In genomic region chr5:92348794-92349413, GRCm38 (mm10) we compare ENCODE assay signal across 8 mouse cellular contexts. TPM values are rescaled to one million over a fixed set of nuclear protein-coding genes. Genes with fewer than 3 reads are reported as not detected.
DNase-seq lines count a peak whose midpoint lies in the region; ATAC-seq and TF ChIP-seq lines count a peak whose summit lies in the region.

Cxcl10 (minus strand) TSS chr5:92348889.

- 13% methylated on average over 14 of the region's 14 CpGs for WGBS in heart, embryonic 14.5 days

- H3K4me2 ChIP-seq in heart, embryonic 14.5 days (ENCODE audit: low read length), result peak within 1 kb of the TSS; percentile 61

- no peak within 1 kb of the TSS for H3K9ac ChIP-seq in heart, embryonic 14.5 days (ENCODE audit: low read length)

- peak; percentile 39 to 57 for DNase-seq in B cell, adult 2 months
- DNase-seq in G1E (ENCODE audit: low spot score), result peak; percentile 20
- DNase-seq in embryo, embryonic 9.5 days (ENCODE audit: extremely low spot score), result peak; percentile 41
- DNase-seq in kidney, postnatal 10 days, result peak; percentile 72
- DNase-seq in lung, postnatal 36 days, result peak; percentile 68
- DNase-seq in right cerebral cortex, postnatal 10 days (ENCODE audit: low spot score in 2 of 2), result peak; percentile 46 to 48
- DNase-seq in layer of hippocampus, adult 9-11 months, result no peak

- no peak for TF ChIP-seq CTCF in G1E (IDR thresholded peaks at IDR 0.05; ENCODE audit: low read depth, low read length)

- H3K27me3 ChIP-seq in G1E (ENCODE audit: insufficient read depth, low read length), result peaks cover 30% of the 10 kb centered on the region
- no peaks in the 10 kb centered on the region for H3K27me3 ChIP-seq in heart, embryonic 14.5 days (ENCODE audit: control insufficient read depth, insufficient read depth, low read length)

- H3K36me3 ChIP-seq in G1E (replicated peaks), result no peaks in the 10 kb centered on the region
- H3K36me3 ChIP-seq in heart, embryonic 14.5 days (ENCODE audit: control insufficient read depth, insufficient read depth, low read length), result no peaks in the 10 kb centered on the region

- no peak within 1 kb of the TSS for H3K27ac ChIP-seq in heart, embryonic 14.5 days (replicated peaks in 1 of 2; ENCODE audit: control insufficient read depth in 1 of 2, insufficient read depth in 1 of 2, low read depth in 2 of 2, low read length in 2 of 2)

- no peaks in the 10 kb centered on the region for H3K9me3 ChIP-seq in G1E (replicated peaks)
- no peaks in the 10 kb centered on the region for H3K9me3 ChIP-seq in heart, embryonic 14.5 days (ENCODE audit: control insufficient read depth, low read length)

- H3K4me1 ChIP-seq in G1E (ENCODE audit: insufficient read depth, low read depth, low read length), result peaks cover 35% of the 10 kb centered on the region
- peaks cover 4 to 5% of the 10 kb centered on the region in 2 experiments; a peak in 3 of 4 replicates for H3K4me1 ChIP-seq in heart, embryonic 14.5 days (ENCODE audit: control insufficient read depth in 2 of 2, insufficient read depth in 2 of 2, low read length in 2 of 2)

- ATAC-seq in G1E (ENCODE audit: extremely low read depth, insufficient number of reproducible peaks, low FRiP score, poor library complexity, severe bottlenecking), result peak; percentile 57
- no peak for ATAC-seq in heart, embryonic 14.5 days (ENCODE audit: insufficient number of reproducible peaks, insufficient read depth, low FRiP score, low read depth)

- H3K4me3 ChIP-seq in G1E (ENCODE audit: low read depth, low read length), result no peak within 1 kb of the TSS; the same call in 1 of the 2 replicates
- H3K4me3 ChIP-seq in heart, embryonic 14.5 days (ENCODE audit: control insufficient read depth in 1 of 2, insufficient read depth in 1 of 2, low read depth in 1 of 2, low read length in 2 of 2), result peak within 1 kb of the TSS; percentile 13 to 16; a peak in 3 of 4 replicates

RNA-seq across cellular contexts. Expression of gene Cxcl10, which starts in this region (rescaled TPM):
- not detected in 2 replicates for total RNA-seq in G1E (2014; fragmentation: Nextera tagmentation)
- 0.05 and 0.35 TPM in 2 replicates for total RNA-seq in G1E (2017)
- not detected in 2 replicates for polyA plus RNA-seq in G1E (2012)
- 0.74 and 1.2 TPM in 2 replicates for polyA plus RNA-seq in heart, embryonic 14.5 days (2014; fragmentation: Nextera tagmentation; extraction: Ambion mirVana)

Comparison
In these comparisons a context has a peak if more than half of its experiments do, and no peak if none do; other contexts are left out.
1. Peak in DNase-seq and ATAC-seq in G1E; RNA of the gene not detected or under 1 TPM.